Comparison of ENCODE assay signal across 13 mouse cellular contexts in the genomic region with DNA sequence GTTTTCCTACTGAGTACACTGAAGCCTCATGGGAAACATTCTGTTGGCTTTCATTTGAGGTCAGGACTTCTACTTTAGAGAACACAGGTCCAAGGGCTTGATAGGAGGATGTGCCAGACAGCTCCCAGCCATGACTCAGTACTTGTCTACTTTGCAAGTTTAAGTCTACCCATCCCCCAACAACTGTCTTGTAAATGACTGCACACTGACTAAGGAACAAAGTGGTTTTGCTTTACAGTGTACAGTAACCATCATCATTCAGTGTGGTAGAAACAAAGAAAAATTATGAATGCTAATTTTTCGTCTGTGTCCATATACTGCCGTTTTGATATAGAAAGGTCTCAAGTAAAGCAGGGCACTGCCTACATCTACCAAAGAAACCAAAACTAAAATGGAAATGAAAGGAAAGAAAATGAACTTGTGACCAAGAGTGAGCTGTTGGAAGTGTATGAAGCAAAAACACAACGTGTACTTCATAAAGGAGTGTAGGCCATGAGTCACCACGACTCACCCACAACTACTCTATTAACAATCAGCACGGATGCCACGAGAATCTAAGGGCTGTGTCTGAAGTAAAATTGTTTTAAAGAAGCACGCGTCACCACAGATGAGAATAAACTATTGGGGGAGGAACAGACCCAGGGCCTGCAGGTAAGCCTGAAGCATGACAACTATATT. TPM values are rescaled to one million over a fixed set of nuclear protein-coding genes. Genes with fewer than 3 reads are reported as not detected.
DNase-seq lines count a peak whose midpoint lies in the region; ATAC-seq and TF ChIP-seq lines count a peak whose summit lies in the region.
"Had no signal": no experiment of that assay in that cellular context is flagged by ENCODE, and none has a peak within 500 bp of the region (broad histone marks: within the 10 kb centered on the region; RNA-seq: fewer than 3 reads in every experiment).

No protein-coding gene starts in this region.

- TF ChIP-seq EP300 in CH12.LX (IDR thresholded peaks at IDR 0.05; ENCODE audit: low read length) = 0 out of 2 replicates have a peak, but pooled peaks have one; percentile 15

- H3K36me3 ChIP-seq in CH12.LX (replicated peaks in 1 of 2; ENCODE audit: control insufficient read depth in 1 of 2, insufficient read depth in 1 of 2, low read length in 1 of 2) = no peaks in the 10 kb centered on the region
- H3K36me3 ChIP-seq in hindbrain, embryonic 11.5 days (ENCODE audit: control insufficient read depth, insufficient read depth, low read length) = no peaks in the 10 kb centered on the region
- no peaks in the 10 kb centered on the region for H3K36me3 ChIP-seq in forebrain, embryonic 16.5 days (ENCODE audit: control insufficient read depth, insufficient read depth)
- H3K36me3 ChIP-seq: embryonic facial prominence, embryonic 10.5 days; limb, embryonic 13.5 days had no signal

- TF ChIP-seq POLR2A in CH12.LX (IDR thresholded peaks at IDR 0.05; ENCODE audit: low read depth, low read length) = no peak

- no peak for TF ChIP-seq RAD21 in CH12.LX (IDR thresholded peaks at IDR 0.05; ENCODE audit: low read depth, low read length)

- no peaks in the 10 kb centered on the region for H3K27me3 ChIP-seq in CH12.LX (replicated peaks)
- H3K27me3 ChIP-seq in hindbrain, embryonic 11.5 days (ENCODE audit: control insufficient read depth, insufficient read depth, low read length) = no peaks in the 10 kb centered on the region
- H3K27me3 ChIP-seq in forebrain, embryonic 16.5 days (replicated peaks; ENCODE audit: control insufficient read depth, insufficient read depth, low read length) = no peaks in the 10 kb centered on the region
- H3K27me3 ChIP-seq: forebrain, embryonic 13.5 days; limb, embryonic 13.5 days had no signal

- H3K9me3 ChIP-seq in CH12.LX (replicated peaks; ENCODE audit: low read length) = no peaks in the 10 kb centered on the region
- H3K9me3 ChIP-seq in hindbrain, embryonic 11.5 days (ENCODE audit: control insufficient read depth, low read length) = no peaks in the 10 kb centered on the region
- H3K9me3 ChIP-seq in forebrain, embryonic 16.5 days (ENCODE audit: control insufficient read depth, low read length) = no peaks in the 10 kb centered on the region
- H3K9me3 ChIP-seq: embryonic facial prominence, embryonic 10.5 days; forebrain, embryonic 13.5 days; limb, embryonic 13.5 days had no signal

- dilution Hi-C loops in CH12.LX (cut with MboI; ENCODE audit: extremely low pct_ligation_motif_present, extremely low pct_unique_long_range_greater_than_20kb, low sequenced_read_pairs) = no loop called here

- no peaks in the 10 kb centered on the region for H3K79me2 ChIP-seq in CH12.LX (replicated peaks; ENCODE audit: control insufficient read depth, extremely low read depth, insufficient read depth, poor library complexity, severe bottlenecking)

- peak; percentile 58 for ATAC-seq in megakaryocyte progenitor cell, adult 5-6 weeks (replicated peaks; ENCODE audit: poor library complexity)
- no peak for ATAC-seq in hindbrain, embryonic 11.5 days (ENCODE audit: low FRiP score)
- no peak for ATAC-seq in forebrain, embryonic 16.5 days
- ATAC-seq: forebrain, embryonic 13.5 days had no signal

- peak overlapping the region in 1 of 3 experiments; percentile 10 for H3K4me3 ChIP-seq in CH12.LX (replicated peaks in 1 of 3; ENCODE audit: low read depth in 2 of 3, low read length in 2 of 3, poor library complexity in 1 of 3)
- no peak overlapping the region for H3K4me3 ChIP-seq in hindbrain, embryonic 11.5 days (ENCODE audit: low read depth, low read length)
- H3K4me3 ChIP-seq in forebrain, embryonic 16.5 days (replicated peaks; ENCODE audit: low read length) = no peak overlapping the region
- H3K4me3 ChIP-seq: embryonic facial prominence, embryonic 10.5 days; forebrain, embryonic 13.5 days; limb, embryonic 13.5 days had no signal

- in situ Hi-C loops in CH12.LX (cut with MboI; ENCODE audit: low pct_ligation_motif_present, low pct_unique_long_range_greater_than_20kb, low sequenced_read_pairs) = no loop called here

- DNase-seq in 416B (ENCODE audit: low read depth) = peak; percentile 93
- DNase-seq in CH12.LX (ENCODE audit: extremely low read depth) = peak; percentile 72
- DNase-seq in adipocyte (ENCODE audit: low spot score) = peak; percentile 41
- no peak for DNase-seq in hindbrain, embryonic 11.5 days (ENCODE audit: low spot score)
- no peak for DNase-seq in B cell, adult 2 months
- DNase-seq: gastrocnemius, postnatal 36 days; layer of hippocampus, adult 9-11 months; thymus, postnatal 4 days had no signal

- H3K4me2 ChIP-seq in CH12.LX (ENCODE audit: insufficient read depth, low read depth, poor library complexity, severe bottlenecking) = peak overlapping the region; percentile 97
- H3K4me2 ChIP-seq in hindbrain, embryonic 11.5 days (replicated peaks; ENCODE audit: low read depth, low read length) = no peak overlapping the region
- H3K4me2 ChIP-seq in forebrain, embryonic 16.5 days (ENCODE audit: low read length) = no peak overlapping the region
- H3K4me2 ChIP-seq: forebrain, embryonic 13.5 days; limb, embryonic 13.5 days had no signal

- 93% methylated on average over 8 of the region's 8 CpGs for WGBS in hindbrain, embryonic 11.5 days
- WGBS in forebrain, embryonic 16.5 days = 93% methylated on average over 8 of the region's 8 CpGs

- peak overlapping the region; percentile 50 for H3K9ac ChIP-seq in CH12.LX (ENCODE audit: insufficient read depth, low read depth)
- no peak overlapping the region for H3K9ac ChIP-seq in hindbrain, embryonic 11.5 days (ENCODE audit: low read depth, low read length)
- H3K9ac ChIP-seq in forebrain, embryonic 16.5 days (replicated peaks; ENCODE audit: low read depth, low read length) = no peak overlapping the region
- H3K9ac ChIP-seq: forebrain, embryonic 13.5 days; limb, embryonic 13.5 days had no signal

- H3K27ac ChIP-seq in CH12.LX (ENCODE audit: insufficient read depth, low read depth) = peak overlapping the region; percentile 99
- H3K27ac ChIP-seq in hindbrain, embryonic 11.5 days (ENCODE audit: low read depth, low read length) = no peak overlapping the region
- no peak overlapping the region for H3K27ac ChIP-seq in forebrain, embryonic 16.5 days (ENCODE audit: low read length)
- H3K27ac ChIP-seq: embryonic facial prominence, embryonic 10.5 days; forebrain, embryonic 13.5 days; limb, embryonic 13.5 days had no signal

- TF ChIP-seq CTCF in CH12.LX (conservative IDR thresholded peaks at IDR 0.05 in 1 of 2, IDR thresholded peaks at IDR 0.05 in 1 of 2; ENCODE audit: low read depth in 2 of 2, low read length in 2 of 2) = no peak

- peaks cover 13 to 42% of the 10 kb centered on the region in 2 experiments for H3K4me1 ChIP-seq in CH12.LX (ENCODE audit: control insufficient read depth in 1 of 2, insufficient read depth in 2 of 2)
- H3K4me1 ChIP-seq in hindbrain, embryonic 11.5 days (replicated peaks; ENCODE audit: control insufficient read depth, insufficient read depth, low read length) = no peaks in the 10 kb centered on the region
- H3K4me1 ChIP-seq in forebrain, embryonic 16.5 days (replicated peaks; ENCODE audit: control insufficient read depth, insufficient read depth, low read length) = no peaks in the 10 kb centered on the region
- H3K4me1 ChIP-seq: forebrain, embryonic 13.5 days; limb, embryonic 13.5 days had no signal

TF ChIP-seq in CH12.LX, 34 proteins besides CTCF, POLR2A, EP300 and RAD21:
- peak; percentile 19; the same call in 1 of the 2 replicates for TF ChIP-seq BHLHE40 (IDR thresholded peaks at IDR 0.05; ENCODE audit: low read depth, low read length)
- 0 out of 2 replicates have a peak, but pooled peaks have one; percentile 31 for TF ChIP-seq TCF12 (IDR thresholded peaks at IDR 0.05; ENCODE audit: low read depth, low read length)
- peak; percentile 73; the same call in 1 of the 2 replicates for TF ChIP-seq CHD2 (IDR thresholded peaks at IDR 0.05; ENCODE audit: low read length)
- TF ChIP-seq NRF1 (IDR thresholded peaks at IDR 0.05; ENCODE audit: low read depth, low read length) = no peak
- no peak for TF ChIP-seq CHD1 (IDR thresholded peaks at IDR 0.05; ENCODE audit: low read depth, low read length)
- TF ChIP-seq MAFK (IDR thresholded peaks at IDR 0.05; ENCODE audit: insufficient replicate concordance, low read length) = peak; percentile 84; the same call in 1 of the 2 replicates
- TF ChIP-seq MYC (IDR thresholded peaks at IDR 0.05; ENCODE audit: low read depth, low read length) = 0 out of 2 replicates have a peak, but pooled peaks have one; percentile 6
- 0 out of 2 replicates have a peak, but pooled peaks have one; percentile 41 for TF ChIP-seq TBP (conservative IDR thresholded peaks at IDR 0.05; ENCODE audit: low read depth, low read length)
- peak; percentile 46; the same call in 1 of the 2 replicates for TF ChIP-seq IRF4 (IDR thresholded peaks at IDR 0.05; ENCODE audit: low read depth, low read length)

RNA-seq across cellular contexts. Expression of a gene that starts 53.3 kb away (rescaled TPM):
- 25.2 and 27.7 TPM in 2 replicates for total RNA-seq in CH12.LX (2012; rRNA removed)
- 58.6 and 70.5 TPM in 2 replicates for total RNA-seq in CH12.LX (2014; rRNA removed)
- 42.9 and 46.3 TPM in 2 replicates for polyA plus RNA-seq in CH12.LX (2012; ENCODE audit: insufficient read length, low read depth)
- total RNA-seq in megakaryocyte progenitor cell, adult 5-6 weeks (2015) = 35.6 and 52.0 TPM in 2 replicates
- total RNA-seq in megakaryocyte progenitor cell, adult 5-6 weeks (2017) = 33.8 and 47.5 TPM in 2 replicates
- polyA plus RNA-seq in hindbrain, embryonic 11.5 days (2014; fragmentation: Nextera tagmentation; extraction: Ambion mirVana) = 11.1 and 12.4 TPM in 2 replicates
- polyA plus RNA-seq in forebrain, embryonic 16.5 days (2015; fragmentation: Nextera tagmentation; extraction: Ambion mirVana) = 4.9 and 6.0 TPM in 2 replicates

Comparison
In these comparisons a context has a peak if more than half of its experiments do, and no peak if none do; other contexts are left out.
1. DNase-seq: peak in 416B (single experiment), CH12.LX (single experiment) and adipocyte (single experiment); none in hindbrain, embryonic 11.5 days (single experiment) and B cell, adult 2 months (0 of 2).